Mouse (Mus musculus) Patski (cell line): ENCODE data around the gene Pfn1. TPM values are rescaled to one million over a fixed set of nuclear protein-coding genes. Genes with fewer than 3 reads are reported as not detected.

Source experiments
- ATAC-seq: fragments of 100-300 bp; one replicate; pipeline ENCODE4 v1.8.0; 2021
- CTCF ChIA-PET: fragments of 350-600 bp; sonication (Branson Sonifier 250); formaldehyde crosslinking; loops from one replicate; lab custom pipeline; 2022; ENCODE audit warnings: inconsistent platforms; lab: Charles Lee
- POLR2A ChIA-PET: fragments of 350-600 bp; sonication (Branson Sonifier 250); formaldehyde crosslinking; loops from one replicate; lab custom pipeline; 2022; ENCODE audit warnings: antibody characterized with exemption, inconsistent platforms; lab: Charles Lee
- DNase-seq: peaks from one replicate; pipeline ENCODE4 v3.0.0-alpha.2; 2011; ENCODE audit warnings: low read depth, low spot score
- H3K27me3 ChIP-seq: fragments of 371-371 bp; one replicate; pipeline ENCODE4 v1.5.1; 2021
- CTCF ChIP-seq: fragments of 100-300 bp; IDR thresholded peaks from one replicate; pipeline ENCODE4 v1.5.1; 2021
- in situ Hi-C: fragments of 300-500 bp; cut with MboI; formaldehyde crosslinking; loops from 3 replicates; pipeline ENCODE4 v1.11.1; 2018; ENCODE audit warnings: low pct_unique_long_range_greater_than_20kb, mixed read lengths
- polyA plus RNA-seq: library from polyadenylated mRNA; unstranded; gene quantifications from one replicate; pipeline ENCODE4 v1.2.3, GENCODE M21; 2021

Pfn1 gene
- polyA plus RNA-seq, 1 experiment from 2014 or later, result 1,032 TPM

- H3K27me3 ChIP-seq, result no peaks in the 10 kb centered on the region
- no peak for TF ChIP-seq CTCF
- DNase-seq, result no peak
- CTCF ChIA-PET, result interaction anchor here (1.1 kb wide), 1 partner anchor 13 kb away, joined by 3 read pairs; no protein-coding TSS in a partner anchor
- no peak for ATAC-seq
- POLR2A ChIA-PET, result interaction anchor here (1.3 kb wide), 1 partner anchor 10 kb away, joined by 5 read pairs; the partner anchor contains the start of genes Inca1 and Kif1c
- in situ Hi-C loops, result loop anchor here (5.0 kb wide), 1 partner anchor 63 kb away; no protein-coding TSS in a partner anchor
Measured at GRCm38 (mm10) chr11:70689578-70689977, 35.1 kb upstream of the Pfn1 start.

GRCm38 (mm10) chr11:70688372-70688771 lies 33.9 kb upstream of the Pfn1 start:
- ChIA-PET POLR2A (interaction anchor here (0.6 to 2.2 kb wide), 4 partner anchors 12 to 50 kb away, joined by 3 to 11 read pairs (median 7); partner anchors contain the start of genes Inca1, Kif1c, Rnf167 and Slc25a11), CTCF (interaction anchor here (0.8 to 1.5 kb wide), 6 partner anchors 9 to 17 kb away, joined by 3 to 7 read pairs (median 3); no protein-coding TSS in a partner anchor)
- in situ Hi-C loops, result loop anchor here (5.0 kb wide), 1 partner anchor 64 kb away; no protein-coding TSS in a partner anchor
- no peak for ATAC-seq
- TF ChIP-seq CTCF, result no peak
- H3K27me3 ChIP-seq, result no peaks in the 10 kb centered on the region
- DNase-seq, result no peak

GRCm38 (mm10) chr11:70687601-70688199 lies 33.3 kb upstream of the Pfn1 start, which contains the start of gene Camta2:
Gene Camta2, minus strand, starts transcription at chr11:70688105.
- ATAC-seq (peak; percentile 63), DNase-seq (no peak)
- ChIA-PET CTCF (interaction anchor here (0.8 to 1.5 kb wide), 7 partner anchors 10 to 19 kb away, joined by 3 to 7 read pairs (median 4); partner anchors contain the start of gene Spag7), POLR2A (interaction anchor here (0.6 to 2.2 kb wide), 5 partner anchors 12 to 50 kb away, joined by 3 to 11 read pairs (median 7); partner anchors contain the start of genes Inca1, Kif1c, Rnf167 and Slc25a11)
- peak; percentile 99 for TF ChIP-seq CTCF
- no peaks in the 10 kb centered on the region for H3K27me3 ChIP-seq
- in situ Hi-C loops, result loop anchor here (5.0 kb wide), 1 partner anchor 65 kb away; no protein-coding TSS in a partner anchor

GRCm38 (mm10) chr11:70686901-70687566 lies 32.6 kb upstream of the Pfn1 start:
- CTCF ChIA-PET, result interaction anchor here (1.2 to 1.5 kb wide), 2 partner anchors 12 to 18 kb away, joined by 4 to 7 read pairs; partner anchors contain the start of gene Spag7
- no peaks in the 10 kb centered on the region for H3K27me3 ChIP-seq
- TF ChIP-seq CTCF, result no peak
- DNase-seq (no peak), ATAC-seq (peak; percentile 21)
- in situ Hi-C loops, result loop anchor here (5.0 kb wide), 1 partner anchor 65 kb away; no protein-coding TSS in a partner anchor
- POLR2A ChIA-PET, result interaction anchor here (1.5 to 2.2 kb wide), 4 partner anchors 13 to 40 kb away, joined by 7 to 11 read pairs (median 8); partner anchors contain the start of genes Inca1, Kif1c, Rnf167 and Slc25a11

GRCm38 (mm10) chr11:70683640-70684039 lies 29.2 kb upstream of the Pfn1 start:
- DNase-seq, result no peak
- in situ Hi-C loops, result no loop called here
- ChIA-PET POLR2A (interaction anchor here (1.5 kb wide), 1 partner anchor 93 kb away, joined by 4 read pairs; no protein-coding TSS in a partner anchor), CTCF (no interaction called here)
- TF ChIP-seq CTCF, result no peak
- no peak for ATAC-seq
- no peaks in the 10 kb centered on the region for H3K27me3 ChIP-seq

GRCm38 (mm10) chr11:70681897-70682581 lies 27.6 kb upstream of the Pfn1 start:
- DNase-seq (no peak), ATAC-seq (no peak)
- in situ Hi-C loops, result no loop called here
- POLR2A ChIA-PET, result interaction anchor here (0.7 to 2.2 kb wide), 2 partner anchors 10 to 14 kb away, joined by 4 to 6 read pairs; no protein-coding TSS in a partner anchor
- H3K27me3 ChIP-seq, result no peaks in the 10 kb centered on the region
- TF ChIP-seq CTCF, result no peak
- CTCF ChIA-PET, result interaction anchor here (0.7 to 2.0 kb wide), 5 partner anchors 8 to 96 kb away, joined by 3 to 5 read pairs (median 4); no protein-coding TSS in a partner anchor

GRCm38 (mm10) chr11:70681170-70681569 lies 26.7 kb upstream of the Pfn1 start:
- DNase-seq (no peak), ATAC-seq (no peak)
- POLR2A ChIA-PET, result interaction anchor here (0.6 to 2.2 kb wide), 2 partner anchors 9 to 35 kb away, joined by 3 to 6 read pairs; no protein-coding TSS in a partner anchor
- CTCF ChIA-PET, result interaction anchor here (1.2 to 2.0 kb wide), 2 partner anchors 10 to 97 kb away, joined by 4 to 5 read pairs; no protein-coding TSS in a partner anchor
- in situ Hi-C loops, result no loop called here
- H3K27me3 ChIP-seq, result no peaks in the 10 kb centered on the region
- no peak for TF ChIP-seq CTCF

- H3K27me3 ChIP-seq, result no peaks in the 10 kb centered on the region
- ATAC-seq (no peak), DNase-seq (no peak)
- in situ Hi-C loops, result no loop called here
- no peak for TF ChIP-seq CTCF
- CTCF ChIA-PET, result no interaction called here
- POLR2A ChIA-PET, result interaction anchor here (0.9 kb wide), 1 partner anchor 10 kb away, joined by 3 read pairs; no protein-coding TSS in a partner anchor
Measured at GRCm38 (mm10) chr11:70679894-70680293, 25.4 kb upstream of the Pfn1 start.

GRCm38 (mm10) chr11:70679361-70679760 lies 24.9 kb upstream of the Pfn1 start:
- POLR2A ChIA-PET, result no interaction called here
- no peaks in the 10 kb centered on the region for H3K27me3 ChIP-seq
- DNase-seq (no peak), ATAC-seq (no peak)
- in situ Hi-C loops, result no loop called here
- CTCF ChIA-PET, result no interaction called here
- TF ChIP-seq CTCF, result no peak
